In the genomic region with DNA sequence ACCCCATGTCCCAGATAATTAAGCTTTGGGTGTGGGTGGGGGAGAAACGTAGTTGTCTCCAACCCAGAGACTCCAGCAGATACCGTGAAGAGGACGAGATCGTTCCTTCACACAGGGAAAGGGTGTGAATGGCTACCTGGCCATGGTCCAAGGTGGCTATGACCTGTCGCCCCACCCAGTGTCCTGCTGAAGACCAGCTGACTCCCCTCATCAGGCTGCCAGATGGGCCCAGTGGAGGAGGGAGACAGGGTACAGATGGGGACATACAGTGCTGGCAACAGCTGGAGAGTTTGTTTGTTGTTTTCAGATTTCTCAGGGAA, we compare ENCODE assay signal across 8 mouse cellular contexts. TPM values are rescaled to one million over a fixed set of nuclear protein-coding genes. Genes with fewer than 3 reads are reported as not detected.
DNase-seq lines count a peak whose midpoint lies in the region; ATAC-seq and TF ChIP-seq lines count a peak whose summit lies in the region.

No protein-coding gene starts in this region.

- peak overlapping the region; percentile 30 for H3K9ac ChIP-seq in ES-Bruce4 (ENCODE audit: low read depth, poor library complexity, severe bottlenecking)
- H3K9ac ChIP-seq in hindbrain, embryonic 16.5 days (ENCODE audit: low read depth, low read length), result no peak overlapping the region

- TF ChIP-seq EP300 in ES-Bruce4 (IDR thresholded peaks at IDR 0.05; ENCODE audit: insufficient read depth, low read depth, low read length), result peak; percentile 79; the same call in 1 of the 2 replicates

- intact Hi-C loops in left cerebral cortex, postnatal 14 days (cut with DNase I), result no loop called here

- peaks cover 4% of the 10 kb centered on the region for H3K36me3 ChIP-seq in ES-Bruce4 (ENCODE audit: control insufficient read depth, insufficient read depth, low read length, poor library complexity, severe bottlenecking)
- peaks cover 9% of the 10 kb centered on the region for H3K36me3 ChIP-seq in hindbrain, embryonic 16.5 days (ENCODE audit: control insufficient read depth, insufficient read depth, low read length)

- no peaks in the 10 kb centered on the region for H3K9me3 ChIP-seq in ES-Bruce4 (replicated peaks; ENCODE audit: control insufficient read depth, insufficient read depth, low read length, poor library complexity, severe bottlenecking)
- H3K9me3 ChIP-seq in hindbrain, embryonic 16.5 days (ENCODE audit: control insufficient read depth, low read length), result no peaks in the 10 kb centered on the region

- peaks cover 7% of the 10 kb centered on the region for H3K4me1 ChIP-seq in ES-Bruce4 (ENCODE audit: control insufficient read depth, insufficient read depth, low read length)
- H3K4me1 ChIP-seq in cerebellum, adult 2 months (ENCODE audit: control insufficient read depth, insufficient read depth, low read length), result peaks cover 11% of the 10 kb centered on the region
- peaks cover 20% of the 10 kb centered on the region for H3K4me1 ChIP-seq in hindbrain, embryonic 16.5 days (ENCODE audit: control insufficient read depth, insufficient read depth, low read depth, low read length)

- 37% methylated on average over 5 of the region's 5 CpGs for WGBS in cerebellum, adult 2 months
- WGBS in hindbrain, embryonic 16.5 days, result 83% methylated on average over 5 of the region's 5 CpGs

- ATAC-seq in hindbrain, embryonic 16.5 days, result no peak

- H3K4me2 ChIP-seq in hindbrain, embryonic 16.5 days (ENCODE audit: low read length), result peak overlapping the region; percentile 94

- H3K27me3 ChIP-seq in ES-Bruce4 (ENCODE audit: control insufficient read depth, insufficient read depth, low read length, poor library complexity, severe bottlenecking), result no peaks in the 10 kb centered on the region
- H3K27me3 ChIP-seq in cerebellum, adult 2 months (ENCODE audit: control insufficient read depth, insufficient read depth, low read length), result no peaks in the 10 kb centered on the region
- H3K27me3 ChIP-seq in hindbrain, embryonic 16.5 days (replicated peaks; ENCODE audit: control insufficient read depth, insufficient read depth, low read length), result no peaks in the 10 kb centered on the region

- no peak for TF ChIP-seq POLR2A in ES-Bruce4 (IDR thresholded peaks at IDR 0.05; ENCODE audit: insufficient read depth, low read length)
- no peak for TF ChIP-seq POLR2A in cerebellum, adult 2 months (IDR thresholded peaks at IDR 0.05; ENCODE audit: borderline replicate concordance, insufficient read depth, low read length)

- peak overlapping the region; percentile 61 for H3K4me3 ChIP-seq in ES-Bruce4 (ENCODE audit: low read depth, low read length)
- peak overlapping the region; percentile 57 for H3K4me3 ChIP-seq in cerebellum, adult 2 months (replicated peaks; ENCODE audit: insufficient read depth, low read depth, low read length)
- H3K4me3 ChIP-seq in hindbrain, embryonic 16.5 days (ENCODE audit: low read length), result peak overlapping the region; percentile 51

- peak in 1 of 2 experiments; percentile 41 for DNase-seq in cerebellum, adult 2 months
- peak; percentile 65 for DNase-seq in lung, postnatal 10 days
- no peak for DNase-seq in yolk sac, embryonic 10.5 days (ENCODE audit: low spot score)
- no peak for DNase-seq in spleen, postnatal 4 days (ENCODE audit: low spot score in 2 of 2)
- DNase-seq in left cerebral cortex, postnatal 14 days (ENCODE audit: low spot score in 2 of 2), result no peak
- DNase-seq in retina, postnatal 1 day, result no peak

- no peak overlapping the region for H3K27ac ChIP-seq in ES-Bruce4 (ENCODE audit: insufficient read depth, low read length)
- H3K27ac ChIP-seq in cerebellum, adult 2 months (ENCODE audit: insufficient read depth, low read length), result no peak overlapping the region
- H3K27ac ChIP-seq in hindbrain, embryonic 16.5 days (ENCODE audit: low read depth, low read length), result no peak overlapping the region; the same call in 1 of the 2 replicates

- no peak for TF ChIP-seq CTCF in ES-Bruce4 (IDR thresholded peaks at IDR 0.05; ENCODE audit: low read depth, low read length)
- TF ChIP-seq CTCF in cerebellum, adult 2 months (IDR thresholded peaks at IDR 0.05; ENCODE audit: borderline replicate concordance, insufficient read depth, low read depth, low read length), result no peak

RNA-seq across cellular contexts. Expression of a gene that starts 0.7 kb away (rescaled TPM):
- polyA plus RNA-seq in ES-Bruce4 (2011; ENCODE audit: insufficient read depth, insufficient read length, low read depth, missing spikeins), result 3.8 and 4.7 TPM in 2 replicates
- 2.7 and 3.2 TPM in 2 replicates for polyA plus RNA-seq in cerebellum, adult 2 months (2012; rRNA removed)
- polyA plus RNA-seq in hindbrain, embryonic 16.5 days (2015; fragmentation: Nextera tagmentation; extraction: Ambion mirVana), result 2.7 and 2.9 TPM in 2 replicates
- 1 to 10 TPM; 1.5 to 3.5 TPM for total RNA-seq in left cerebral cortex, postnatal 14 days (2021)

RNA-seq across cellular contexts. Expression of a gene that starts 0.8 kb away (rescaled TPM):
- polyA plus RNA-seq in ES-Bruce4 (2011; ENCODE audit: insufficient read depth, insufficient read length, low read depth, missing spikeins), result 18.0 and 27.2 TPM in 2 replicates
- 40.4 and 45.1 TPM in 2 replicates for polyA plus RNA-seq in cerebellum, adult 2 months (2012; rRNA removed)
- 53.3 and 54.5 TPM in 2 replicates for polyA plus RNA-seq in hindbrain, embryonic 16.5 days (2015; fragmentation: Nextera tagmentation; extraction: Ambion mirVana)
- total RNA-seq in left cerebral cortex, postnatal 14 days (2021), result 10 to 100 TPM; 56.4 to 58.3 TPM

RNA-seq across cellular contexts. Expression of a gene that starts 22.7 kb away (rescaled TPM):
- polyA plus RNA-seq in ES-Bruce4 (2011; ENCODE audit: insufficient read depth, insufficient read length, low read depth, missing spikeins), result 0.33 TPM in 1 of 2 replicates, not detected in the other
- 0.14 and 0.20 TPM in 2 replicates for polyA plus RNA-seq in cerebellum, adult 2 months (2012; rRNA removed)
- polyA plus RNA-seq in hindbrain, embryonic 16.5 days (2015; fragmentation: Nextera tagmentation; extraction: Ambion mirVana), result 0.51 and 0.55 TPM in 2 replicates
- not detected for total RNA-seq in left cerebral cortex, postnatal 14 days (2021)

RNA-seq across cellular contexts. Expression of a gene that starts 36.5 kb away (rescaled TPM):
- polyA plus RNA-seq in ES-Bruce4 (2011; ENCODE audit: insufficient read depth, insufficient read length, low read depth, missing spikeins), result 3.0 and 4.3 TPM in 2 replicates
- polyA plus RNA-seq in cerebellum, adult 2 months (2012; rRNA removed), result 2.3 and 2.8 TPM in 2 replicates
- polyA plus RNA-seq in hindbrain, embryonic 16.5 days (2015; fragmentation: Nextera tagmentation; extraction: Ambion mirVana), result 6.2 and 6.8 TPM in 2 replicates
- 1 to 10 TPM; 2.7 to 4.6 TPM for total RNA-seq in left cerebral cortex, postnatal 14 days (2021)

RNA-seq across cellular contexts. Expression of a gene that starts 43.9 kb away (rescaled TPM):
- polyA plus RNA-seq in ES-Bruce4 (2011; ENCODE audit: insufficient read depth, insufficient read length, low read depth, missing spikeins), result 43.4 and 44.0 TPM in 2 replicates
- polyA plus RNA-seq in cerebellum, adult 2 months (2012; rRNA removed), result 39.0 and 44.7 TPM in 2 replicates
- 21.5 and 22.7 TPM in 2 replicates for polyA plus RNA-seq in hindbrain, embryonic 16.5 days (2015; fragmentation: Nextera tagmentation; extraction: Ambion mirVana)
- 10 to 100 TPM; 21.2 to 21.5 TPM for total RNA-seq in left cerebral cortex, postnatal 14 days (2021)
